Mouse (Mus musculus) bone marrow macrophage, adult 2 months (primary cell): ENCODE results near the gene Zfp683. TPM values are rescaled to one million over a fixed set of nuclear protein-coding genes. Genes with fewer than 3 reads are reported as not detected.

Experiments
- H3K27ac ChIP-seq: 2 replicates; pipeline ENCODE4 v1.5.1; 2012; ENCODE audit warnings: low read depth, low read length; ENCODE audit not compliant: insufficient read depth
- H3K4me1 ChIP-seq: 2 replicates; pipeline ENCODE4 v1.6.1; 2012; ENCODE audit warnings: low read length; ENCODE audit not compliant: control insufficient read depth, insufficient read depth
- H3K4me3 ChIP-seq: 2 replicates; pipeline ENCODE4 v1.5.1; 2012; ENCODE audit warnings: mild to moderate bottlenecking, low read length, moderate library complexity; ENCODE audit not compliant: insufficient read depth
- CTCF ChIP-seq: IDR thresholded peaks from 2 replicates; pipeline ENCODE4 v1.5.1; 2012; ENCODE audit warnings: low read depth, mild to moderate bottlenecking, low read length, moderate library complexity
- POLR2A ChIP-seq: IDR thresholded peaks from 2 replicates; pipeline ENCODE4 v1.6.1; 2012; ENCODE audit warnings: mild to moderate bottlenecking, low read depth, low read length, borderline replicate concordance
- polyA plus RNA-seq: library from polyadenylated mRNA; stranded (reverse); fragments of >200 nt; gene quantifications from 2 replicates; pipeline ENCODE4 v1.2.4, GENCODE M21; 2012; ENCODE audit not compliant: missing spikeins, insufficient read depth, insufficient read length

Zfp683 gene
- polyA plus RNA-seq, 1 experiment = not detected

DNA sequence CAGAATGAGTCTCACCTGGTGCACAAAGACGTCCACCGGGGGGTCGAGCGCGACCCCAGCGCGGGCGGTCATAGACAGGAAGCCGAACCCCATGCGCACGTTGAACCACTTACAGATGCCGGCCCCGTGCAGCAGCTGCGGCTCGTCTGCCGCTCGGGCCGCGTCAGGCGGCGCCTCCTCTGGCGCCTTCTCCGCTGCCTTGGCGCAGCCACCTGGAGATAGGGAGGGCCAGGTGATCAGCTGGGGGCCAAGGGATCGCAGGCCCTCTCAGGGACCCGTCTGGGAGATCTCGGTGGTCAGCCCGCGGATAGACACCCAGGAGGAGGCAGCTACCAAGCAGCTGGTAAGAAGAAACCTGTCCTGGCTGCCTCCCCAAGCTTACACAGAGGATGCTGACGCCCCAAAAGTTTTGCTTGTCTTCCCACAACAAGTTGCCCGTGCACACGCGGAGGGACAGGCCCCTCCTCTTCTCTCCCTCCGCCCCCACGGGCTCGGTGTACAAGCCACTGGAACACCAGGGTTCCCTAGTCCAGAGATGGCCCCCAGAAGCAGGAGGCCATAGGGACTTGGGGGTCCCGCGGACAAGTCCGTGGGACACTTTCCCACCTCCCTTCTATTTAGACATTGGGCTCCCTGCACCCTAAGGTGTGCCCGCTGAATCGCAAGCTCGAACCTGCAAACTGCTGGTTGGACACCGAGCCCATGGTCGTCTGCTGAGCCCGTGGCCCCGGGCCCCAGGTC lies 35.4 kb upstream of the Zfp683 start:
- Histone ChIP-seq H3K4me1 (no peaks in the 10 kb centered on the region), H3K27ac (no peak overlapping the region), H3K4me3 (no peak overlapping the region)
- TF ChIP-seq CTCF = no peak
- no peak for TF ChIP-seq POLR2A

DNA sequence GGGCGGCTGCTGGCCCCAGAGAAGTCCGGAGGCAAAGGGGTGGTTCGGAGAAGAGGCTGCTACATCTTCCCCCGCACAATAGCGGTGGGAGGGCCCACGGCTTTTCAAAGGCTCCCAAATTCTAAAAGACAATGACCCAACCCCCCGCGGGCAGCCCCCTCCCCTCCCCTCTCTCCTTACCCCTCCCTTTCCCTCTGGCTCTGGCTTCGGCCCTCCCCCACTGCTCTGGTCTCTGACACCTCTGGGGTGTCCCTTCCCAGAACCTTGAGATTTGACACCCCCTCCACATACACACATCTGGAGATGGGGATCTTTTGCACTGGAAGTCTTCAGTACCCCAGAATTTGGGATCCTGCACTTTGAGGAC lies 34.9 kb upstream of the Zfp683 start, which contains the start of gene Lin28a:
Gene Lin28a (minus strand): TSS at position 63 of the 367 bp plus-strand sequence.
- H3K27ac ChIP-seq = no peak within 1 kb of the TSS
- H3K4me1 ChIP-seq = no peaks in the 10 kb centered on the region
- H3K4me3 ChIP-seq = no peak within 1 kb of the TSS
- TF ChIP-seq CTCF = no peak
- TF ChIP-seq POLR2A = no peak

DNA sequence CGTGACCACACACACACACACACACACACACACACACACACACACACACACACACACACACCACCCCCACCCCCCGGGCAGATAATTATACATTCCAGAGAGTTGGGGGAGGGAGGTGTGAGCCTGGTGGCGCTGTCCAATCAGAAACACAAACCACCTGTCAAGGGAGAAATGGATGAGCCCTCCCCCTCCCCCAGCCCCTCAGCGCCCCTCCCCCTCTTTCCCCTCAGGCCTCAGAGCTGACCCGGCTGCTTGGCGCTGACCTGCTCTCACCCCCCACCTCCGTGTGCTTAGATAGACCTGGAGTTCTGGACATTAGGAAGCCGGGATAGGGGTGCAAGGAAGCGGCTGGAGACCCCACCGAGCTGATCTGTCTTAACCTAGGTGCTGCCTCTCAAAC lies 34.4 kb upstream of the Zfp683 start:
- H3K4me3 ChIP-seq = no peak overlapping the region
- no peak for TF ChIP-seq CTCF
- TF ChIP-seq POLR2A = no peak

DNA sequence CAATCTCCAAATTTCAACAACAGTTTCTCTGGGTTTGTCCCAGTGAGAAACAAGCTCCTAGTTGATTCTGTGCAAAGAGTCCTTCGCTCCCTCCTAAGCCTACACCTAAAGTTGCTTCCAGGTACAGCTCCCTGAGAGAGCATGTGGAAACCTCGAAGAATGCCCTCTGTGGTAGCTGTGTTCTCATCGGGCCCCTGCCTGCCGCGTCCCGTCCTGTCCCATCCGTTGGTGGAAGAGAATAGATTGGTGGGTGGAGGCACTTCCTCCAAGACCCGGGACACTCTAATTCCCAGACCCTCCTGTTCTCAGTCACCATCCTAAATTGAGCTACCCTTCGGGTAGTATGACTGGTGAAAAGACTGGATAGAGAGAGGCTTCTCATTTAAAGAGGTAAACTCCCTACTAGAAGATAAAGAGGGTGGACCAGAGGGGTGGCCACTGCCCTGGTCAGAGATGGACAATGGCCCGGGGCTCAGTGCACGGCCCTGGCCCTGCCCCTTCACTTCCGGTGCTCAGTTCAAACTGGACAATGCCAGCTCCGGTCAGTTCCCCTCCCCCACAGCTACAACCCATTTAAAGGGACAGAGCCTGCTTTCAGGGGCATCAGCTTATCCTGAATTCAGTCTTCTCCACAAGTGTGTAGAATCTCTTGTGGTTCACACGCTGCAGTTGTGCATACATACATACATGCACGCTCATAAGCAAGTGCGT lies 33.8 kb upstream of the Zfp683 start:
- Histone ChIP-seq H3K4me1 (no peaks in the 10 kb centered on the region), H3K27ac (no peak overlapping the region), H3K4me3 (no peak overlapping the region)
- TF ChIP-seq POLR2A (no peak), CTCF (no peak)

More for the DNA sequence above, 34.4 kb upstream of the Zfp683 start:
- Histone ChIP-seq H3K27ac (no peak overlapping the region), H3K4me1 (no peaks in the 10 kb centered on the region)

DNA sequence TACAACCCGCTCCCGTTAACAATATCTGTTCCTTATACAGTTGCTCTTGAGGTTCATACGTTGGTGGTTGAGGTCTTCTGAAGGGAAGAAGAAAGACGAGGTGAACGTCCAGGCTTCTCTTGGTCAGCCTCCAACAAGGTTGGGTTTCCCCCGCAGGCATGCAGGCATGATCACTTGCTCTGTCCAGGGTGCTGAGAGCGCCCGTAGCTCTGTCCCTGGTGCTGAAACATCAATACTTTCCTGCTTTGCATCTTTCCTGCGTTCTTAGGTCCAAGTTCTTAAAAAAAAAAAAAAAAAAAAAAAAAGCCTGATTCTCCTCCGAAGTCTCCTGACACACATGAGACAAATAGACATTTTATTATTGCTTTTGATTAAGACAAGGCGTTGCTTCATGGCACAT lies 33.0 kb upstream of the Zfp683 start:
- Histone ChIP-seq H3K27ac (no peak overlapping the region), H3K4me3 (no peak overlapping the region), H3K4me1 (no peaks in the 10 kb centered on the region)
- TF ChIP-seq POLR2A (no peak), CTCF (no peak)

DNA sequence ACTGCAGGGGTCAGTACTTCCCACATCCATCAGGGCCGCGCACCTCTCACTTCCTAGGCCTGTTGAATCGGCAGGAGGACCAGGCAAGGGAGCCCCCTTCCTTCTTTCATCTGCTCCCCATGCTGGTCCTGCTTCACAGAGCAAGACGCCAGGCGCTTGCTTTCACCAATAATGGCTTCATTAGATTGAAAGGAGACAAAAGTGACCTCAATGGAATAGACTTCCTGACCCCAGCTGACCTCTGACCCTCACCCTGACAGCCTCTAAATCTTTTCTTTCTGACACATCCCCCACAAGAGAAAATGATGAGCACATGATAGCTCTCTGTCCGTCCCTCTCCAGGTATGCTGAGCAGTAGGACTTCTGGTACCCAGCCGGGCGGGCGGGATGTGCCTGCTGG lies 27.8 kb upstream of the Zfp683 start:
- TF ChIP-seq CTCF (no peak), POLR2A (no peak)
- Histone ChIP-seq H3K27ac (no peak overlapping the region), H3K4me3 (no peak overlapping the region), H3K4me1 (no peaks in the 10 kb centered on the region)

DNA sequence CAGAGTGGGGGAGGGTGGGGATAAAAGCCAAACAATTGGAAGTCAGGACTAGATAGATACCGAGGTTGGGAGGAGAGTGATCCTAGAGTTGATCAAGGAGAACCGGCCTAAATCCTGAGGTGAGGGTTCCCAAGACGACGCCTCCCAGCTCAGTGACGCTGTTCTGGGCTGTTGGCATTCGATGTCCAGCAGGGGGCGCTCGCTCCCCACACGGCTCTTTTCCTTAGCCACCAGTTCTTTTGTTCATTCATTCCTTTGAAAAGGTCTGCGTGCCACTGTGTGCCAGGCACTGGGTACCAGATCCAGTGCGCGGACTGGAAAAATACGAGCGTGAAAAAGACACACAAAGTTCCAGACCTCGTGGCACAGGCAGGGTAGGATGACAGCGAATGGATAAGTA lies 17.7 kb upstream of the Zfp683 start:
- TF ChIP-seq POLR2A (no peak), CTCF (peak; percentile 91)
- Histone ChIP-seq H3K4me3 (no peak overlapping the region), H3K27ac (no peak overlapping the region), H3K4me1 (no peaks in the 10 kb centered on the region)

DNA sequence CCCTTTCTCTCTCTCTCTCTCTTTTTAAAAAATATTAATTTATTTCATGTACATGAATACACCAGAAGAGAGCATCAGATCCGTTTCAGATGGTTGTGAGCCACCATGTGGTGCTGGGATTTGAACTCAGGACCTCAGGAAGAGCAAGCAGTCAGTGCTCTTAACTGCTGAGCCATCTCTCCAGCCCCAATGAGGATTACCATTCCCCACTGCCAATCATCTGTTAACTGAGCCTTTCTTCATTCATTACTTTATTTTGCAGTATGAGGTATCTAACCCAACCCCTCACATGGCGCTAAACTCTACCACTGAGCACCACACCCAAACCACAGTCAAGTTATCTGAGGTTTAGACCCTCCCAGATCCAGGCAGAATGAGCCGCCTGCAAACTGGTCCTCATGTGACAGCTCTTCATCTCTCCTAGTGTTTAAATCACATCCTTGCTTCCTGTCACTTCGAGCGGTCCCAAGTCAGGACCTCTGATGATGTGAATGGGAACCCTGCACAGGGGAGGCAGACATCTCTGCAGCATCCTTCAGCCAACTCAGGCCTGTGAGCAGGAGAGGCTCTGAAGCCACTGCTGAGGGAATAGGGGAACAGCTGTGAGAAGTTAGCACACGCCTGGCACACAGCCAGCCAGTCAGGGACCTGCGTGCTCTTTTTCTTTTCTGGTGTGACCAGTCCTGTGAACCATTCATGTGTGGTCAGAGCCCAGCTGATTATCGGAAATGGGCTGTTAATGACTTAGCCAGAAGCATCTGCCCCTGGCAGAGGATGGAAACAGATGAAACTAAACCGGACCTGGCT lies 12.1 kb upstream of the Zfp683 start:
- no peak for TF ChIP-seq CTCF
- TF ChIP-seq POLR2A = no peak
- no peak overlapping the region for H3K4me3 ChIP-seq
- no peak overlapping the region for H3K27ac ChIP-seq
- no peaks in the 10 kb centered on the region for H3K4me1 ChIP-seq

DNA sequence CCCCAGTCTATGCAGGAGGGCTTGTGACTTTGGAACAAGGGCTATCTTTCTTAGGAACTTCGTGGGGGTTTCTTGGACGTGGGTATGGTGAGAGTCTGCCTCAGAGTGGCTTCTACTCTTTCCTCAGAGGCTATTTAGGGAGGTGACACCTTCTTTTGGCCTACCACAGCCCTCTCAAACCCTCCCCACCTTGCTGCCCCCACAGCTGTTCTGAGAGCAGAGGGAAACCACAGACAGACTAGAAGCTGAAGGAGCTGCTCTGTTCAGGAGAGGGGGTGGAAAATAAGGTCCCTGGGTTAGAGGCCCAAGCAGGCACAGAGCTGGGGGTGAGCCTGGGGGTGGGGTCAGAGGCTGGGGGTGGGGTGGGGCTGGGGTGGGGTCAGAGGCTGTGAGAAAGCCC lies 10.6 kb upstream of the Zfp683 start:
- Histone ChIP-seq H3K4me1 (no peaks in the 10 kb centered on the region), H3K27ac (no peak overlapping the region), H3K4me3 (no peak overlapping the region)
- no peak for TF ChIP-seq POLR2A
- no peak for TF ChIP-seq CTCF

DNA sequence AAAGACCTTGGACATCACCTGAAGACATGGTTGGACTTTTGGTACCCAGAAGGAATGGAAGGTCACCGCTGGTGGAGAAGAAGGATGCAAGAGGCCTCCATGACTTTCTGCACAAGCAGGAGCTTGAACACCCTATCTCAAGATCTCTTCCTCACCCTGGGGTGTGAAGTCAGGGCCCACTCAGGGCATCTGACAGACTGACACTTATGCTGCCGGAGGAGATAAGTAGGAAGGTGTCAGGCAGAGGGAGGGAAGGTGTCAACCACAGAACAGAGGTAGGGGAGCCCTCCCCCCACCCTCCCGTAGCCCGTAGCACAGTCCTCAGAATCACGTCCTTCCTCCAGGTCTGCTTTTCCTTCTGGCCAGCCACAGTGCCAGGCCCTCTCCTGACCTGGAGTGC lies 6.0 kb upstream of the Zfp683 start:
- Histone ChIP-seq H3K4me3 (no peak overlapping the region), H3K4me1 (no peaks in the 10 kb centered on the region), H3K27ac (no peak overlapping the region)
- no peak for TF ChIP-seq CTCF
- TF ChIP-seq POLR2A = no peak

DNA sequence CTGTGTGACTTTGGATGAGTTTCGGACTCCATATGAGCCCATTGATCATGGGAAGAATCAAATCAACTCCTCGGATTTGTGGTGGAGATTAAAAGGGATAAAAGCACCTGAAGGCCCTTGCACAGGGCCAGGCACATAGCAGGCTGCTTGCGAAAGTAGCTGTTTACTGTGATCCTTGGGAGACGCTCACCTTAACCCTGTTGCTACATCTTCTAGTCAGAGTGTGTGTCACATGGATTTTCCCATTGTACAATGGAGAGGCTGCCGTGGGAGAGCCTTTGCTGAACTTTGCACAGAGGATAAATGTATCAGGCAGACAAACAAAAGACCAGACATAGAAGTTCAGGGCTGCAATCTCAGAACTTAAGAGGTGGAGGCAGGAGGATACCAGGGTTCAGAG lies 1.7 kb upstream of the Zfp683 start:
- Histone ChIP-seq H3K4me3 (no peak overlapping the region), H3K27ac (no peak overlapping the region), H3K4me1 (no peaks in the 10 kb centered on the region)
- TF ChIP-seq CTCF (no peak), POLR2A (no peak)
